Comparison of ENCODE assay signal across 20 mouse cellular contexts in genomic region chr10:9227361-9227760, GRCm38 (mm10).
DNase-seq lines count a peak whose midpoint lies in the region; ATAC-seq and TF ChIP-seq lines count a peak whose summit lies in the region.
"Had no signal": no experiment of that assay in that cellular context is flagged by ENCODE, and none has a peak within 500 bp of the region (broad histone marks: within the 10 kb centered on the region; RNA-seq: fewer than 3 reads in every experiment).

No protein-coding gene starts in this region.

- no peak overlapping the region for H3K4me2 ChIP-seq in forebrain, embryonic 13.5 days
- no peak overlapping the region for H3K4me2 ChIP-seq in forebrain, embryonic 11.5 days (ENCODE audit: low read depth, low read length, severe bottlenecking)
- H3K4me2 ChIP-seq in midbrain, embryonic 14.5 days (ENCODE audit: low read length) = no peak overlapping the region
- no peak overlapping the region for H3K4me2 ChIP-seq in midbrain, postnatal 0 days (ENCODE audit: low read depth, low read length, poor library complexity, severe bottlenecking)
- H3K4me2 ChIP-seq: heart, embryonic 11.5 days; heart, embryonic 15.5 days; hindbrain, embryonic 14.5 days had no signal

- no peaks in the 10 kb centered on the region for H3K9me3 ChIP-seq in forebrain, embryonic 13.5 days (replicated peaks)
- no peaks in the 10 kb centered on the region for H3K9me3 ChIP-seq in forebrain, embryonic 11.5 days (ENCODE audit: control insufficient read depth, low read length)
- H3K9me3 ChIP-seq in midbrain, embryonic 14.5 days (ENCODE audit: control insufficient read depth, low read length) = no peaks in the 10 kb centered on the region
- H3K9me3 ChIP-seq in midbrain, postnatal 0 days (ENCODE audit: low read length) = no peaks in the 10 kb centered on the region
- H3K9me3 ChIP-seq: heart, embryonic 15.5 days; hindbrain, embryonic 10.5 days had no signal

- no peak for DNase-seq in forebrain, embryonic 11.5 days (ENCODE audit: low spot score)
- DNase-seq in midbrain, embryonic 14.5 days = peak; percentile 56
- DNase-seq in midbrain, postnatal 0 days (ENCODE audit: low spot score) = no peak
- DNase-seq in embryo, embryonic 11 days = peak; percentile 23
- no peak for DNase-seq in right cerebral cortex, adult 18-20 months
- DNase-seq: adrenal gland, adult 8-10 months; adrenal gland, postnatal 36 days; cerebellum, adult 11 months; cerebellum, adult 9-10 months; cerebellum, postnatal 25 days; gastrocnemius, postnatal 14 days; heart, adult 2 months; heart, postnatal 14 days; kidney, adult 2 months had no signal

- H3K4me1 ChIP-seq in forebrain, embryonic 13.5 days = peaks cover 14% of the 10 kb centered on the region
- H3K4me1 ChIP-seq in forebrain, embryonic 11.5 days (replicated peaks; ENCODE audit: control insufficient read depth, insufficient read depth, low read length) = no peaks in the 10 kb centered on the region
- peaks cover 10% of the 10 kb centered on the region; the same call in 1 of the 2 replicates for H3K4me1 ChIP-seq in midbrain, embryonic 14.5 days (ENCODE audit: control insufficient read depth, insufficient read depth, low read length)
- H3K4me1 ChIP-seq in midbrain, postnatal 0 days (ENCODE audit: insufficient read depth, low read length) = no peaks in the 10 kb centered on the region
- H3K4me1 ChIP-seq: heart, embryonic 15.5 days; hindbrain, embryonic 10.5 days had no signal

- H3K27ac ChIP-seq in forebrain, embryonic 13.5 days = no peak overlapping the region
- H3K27ac ChIP-seq in forebrain, embryonic 11.5 days (ENCODE audit: low read depth, low read length) = no peak overlapping the region
- no peak overlapping the region for H3K27ac ChIP-seq in midbrain, embryonic 14.5 days (replicated peaks; ENCODE audit: low read depth, low read length)
- H3K27ac ChIP-seq in midbrain, postnatal 0 days (ENCODE audit: low read depth, low read length) = no peak overlapping the region
- H3K27ac ChIP-seq: heart, adult 2 months; heart, embryonic 15.5 days; hindbrain, embryonic 10.5 days; hindbrain, embryonic 14.5 days had no signal

- 3% methylated on average over 1 of the region's 1 CpGs for WGBS in forebrain, embryonic 13.5 days
- WGBS in forebrain, embryonic 11.5 days = 5% methylated on average over 1 of the region's 1 CpGs
- WGBS in midbrain, embryonic 14.5 days = 2% methylated on average over 1 of the region's 1 CpGs
- 9% methylated on average over 1 of the region's 1 CpGs for WGBS in midbrain, postnatal 0 days

- no peaks in the 10 kb centered on the region for H3K27me3 ChIP-seq in forebrain, embryonic 13.5 days
- H3K27me3 ChIP-seq in forebrain, embryonic 11.5 days (ENCODE audit: control insufficient read depth, insufficient read depth, low read length) = no peaks in the 10 kb centered on the region
- no peaks in the 10 kb centered on the region for H3K27me3 ChIP-seq in midbrain, embryonic 14.5 days (ENCODE audit: control insufficient read depth, insufficient read depth, low read length)
- no peaks in the 10 kb centered on the region for H3K27me3 ChIP-seq in midbrain, postnatal 0 days (ENCODE audit: insufficient read depth, low read length)
- H3K27me3 ChIP-seq: heart, embryonic 15.5 days had no signal

- no peak overlapping the region for H3K9ac ChIP-seq in forebrain, embryonic 13.5 days
- H3K9ac ChIP-seq in forebrain, embryonic 11.5 days (ENCODE audit: low read length) = no peak overlapping the region
- H3K9ac ChIP-seq in midbrain, embryonic 14.5 days (replicated peaks; ENCODE audit: low read length) = no peak overlapping the region
- no peak overlapping the region for H3K9ac ChIP-seq in midbrain, postnatal 0 days (replicated peaks; ENCODE audit: low read length, poor library complexity, severe bottlenecking)
- H3K9ac ChIP-seq: heart, embryonic 15.5 days; hindbrain, embryonic 14.5 days had no signal

- no peak overlapping the region for H3K4me3 ChIP-seq in forebrain, embryonic 13.5 days
- no peak overlapping the region for H3K4me3 ChIP-seq in forebrain, embryonic 11.5 days (ENCODE audit: low read depth, low read length)
- no peak overlapping the region for H3K4me3 ChIP-seq in midbrain, embryonic 14.5 days (replicated peaks; ENCODE audit: low read depth, low read length)
- H3K4me3 ChIP-seq in midbrain, postnatal 0 days (ENCODE audit: low read depth, low read length) = no peak overlapping the region
- H3K4me3 ChIP-seq: heart, adult 2 months; heart, embryonic 15.5 days; hindbrain, embryonic 10.5 days had no signal

- no peaks in the 10 kb centered on the region for H3K36me3 ChIP-seq in forebrain, embryonic 13.5 days (ENCODE audit: poor library complexity, severe bottlenecking)
- H3K36me3 ChIP-seq in forebrain, embryonic 11.5 days (ENCODE audit: control insufficient read depth, insufficient read depth, low read length) = no peaks in the 10 kb centered on the region
- H3K36me3 ChIP-seq in midbrain, embryonic 14.5 days (ENCODE audit: control insufficient read depth, insufficient read depth, low read length) = no peaks in the 10 kb centered on the region
- H3K36me3 ChIP-seq in midbrain, postnatal 0 days (ENCODE audit: insufficient read depth, low read length) = no peaks in the 10 kb centered on the region
- H3K36me3 ChIP-seq: heart, embryonic 15.5 days; hindbrain, embryonic 10.5 days had no signal

- ATAC-seq in forebrain, embryonic 13.5 days = peak; percentile 48; the same call in 1 of the 2 replicates
- no peak for ATAC-seq in forebrain, embryonic 11.5 days (replicated peaks; ENCODE audit: low FRiP score)
- no peak for ATAC-seq in midbrain, embryonic 14.5 days (ENCODE audit: low FRiP score, low TSS enrichment)
- no peak for ATAC-seq in midbrain, postnatal 0 days (ENCODE audit: low FRiP score)
- ATAC-seq: intestine, embryonic 16.5 days had no signal

- TF ChIP-seq CTCF in midbrain, postnatal 0 days (IDR thresholded peaks at IDR 0.05) = no peak

Comparison
In these comparisons a context has a peak if more than half of its experiments do, and no peak if none do; other contexts are left out.
1. DNase-seq: peak in midbrain, embryonic 14.5 days (single experiment) and embryo, embryonic 11 days (single experiment); none in forebrain, embryonic 11.5 days (single experiment), midbrain, postnatal 0 days (single experiment) and right cerebral cortex, adult 18-20 months (single experiment).